Comparison of ENCODE assay signal across 8 mouse cellular contexts in the genomic region with DNA sequence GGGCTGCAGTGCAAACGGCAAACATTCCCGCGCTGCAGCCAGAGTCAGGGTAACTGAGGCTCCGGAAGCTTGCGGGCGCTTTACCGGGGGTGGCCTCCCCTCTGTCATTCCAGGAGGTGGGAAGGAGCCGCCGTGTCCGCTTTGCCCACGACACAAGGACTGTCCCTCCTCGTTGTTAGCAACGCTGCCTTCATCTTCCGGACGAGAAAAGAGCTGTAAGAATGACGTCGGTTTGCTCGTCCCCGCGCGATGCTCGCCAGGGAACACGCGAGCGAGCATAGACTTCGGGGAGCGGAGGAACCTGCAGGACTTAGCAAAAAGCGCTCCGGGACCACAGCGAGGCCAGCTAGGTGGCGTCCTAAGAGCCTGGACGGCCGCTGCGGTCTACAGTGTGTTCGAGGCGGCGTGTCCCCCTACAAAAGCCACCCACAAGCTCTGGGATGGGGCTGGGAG. TPM values are rescaled to one million over a fixed set of nuclear protein-coding genes. Genes with fewer than 3 reads are reported as not detected.
A peak's percentile ranks its signal among the peaks of the same experiment; 100 is the strongest.
DNase-seq lines count a peak whose midpoint lies in the region; ATAC-seq and TF ChIP-seq lines count a peak whose summit lies in the region.

No protein-coding gene starts in this region.

- peak overlapping the region; percentile 77 for H3K4me2 ChIP-seq in forebrain, embryonic 14.5 days (ENCODE audit: low read length)
- peak overlapping the region; percentile 88 for H3K4me2 ChIP-seq in lung, embryonic 15.5 days

- no peaks in the 10 kb centered on the region for H3K9me3 ChIP-seq in G1E (replicated peaks)
- no peaks in the 10 kb centered on the region for H3K9me3 ChIP-seq in forebrain, embryonic 14.5 days (replicated peaks; ENCODE audit: control insufficient read depth, low read length)
- no peaks in the 10 kb centered on the region for H3K9me3 ChIP-seq in lung, embryonic 15.5 days

- no peak for TF ChIP-seq CTCF in G1E (IDR thresholded peaks at IDR 0.05; ENCODE audit: low read depth, low read length)

- peak overlapping the region; percentile 81 for H3K9ac ChIP-seq in forebrain, embryonic 14.5 days (ENCODE audit: low read length)
- peak overlapping the region; percentile 63 for H3K9ac ChIP-seq in lung, embryonic 15.5 days

- peak; percentile 81 for DNase-seq in G1E (ENCODE audit: low spot score)
- DNase-seq in forebrain, embryonic 14.5 days (ENCODE audit: low spot score), result peak; percentile 88
- peak; percentile 62 for DNase-seq in heart, postnatal 4 days
- peak; percentile 32 to 49 for DNase-seq in layer of hippocampus, adult 8-10 months (ENCODE audit: low spot score in 2 of 2)
- DNase-seq in testis, postnatal 14 days (ENCODE audit: low spot score), result peak; percentile 61

- H3K36me3 ChIP-seq in G1E (replicated peaks), result peaks cover 35% of the 10 kb centered on the region
- H3K36me3 ChIP-seq in forebrain, embryonic 14.5 days (ENCODE audit: control insufficient read depth, insufficient read depth, low read length), result peaks cover 16% of the 10 kb centered on the region; the same call in 1 of the 2 replicates
- H3K36me3 ChIP-seq in lung, embryonic 15.5 days, result peaks cover 13% of the 10 kb centered on the region; the same call in 1 of the 2 replicates

- peaks cover 4% of the 10 kb centered on the region; the same call in 1 of the 2 replicates for H3K27me3 ChIP-seq in G1E (ENCODE audit: insufficient read depth, low read length)
- H3K27me3 ChIP-seq in forebrain, embryonic 14.5 days (replicated peaks; ENCODE audit: control insufficient read depth, insufficient read depth, low read length), result no peaks in the 10 kb centered on the region
- no peaks in the 10 kb centered on the region for H3K27me3 ChIP-seq in lung, embryonic 15.5 days

- H3K4me3 ChIP-seq in G1E (ENCODE audit: low read depth, low read length), result peak overlapping the region; percentile 77
- H3K4me3 ChIP-seq in forebrain, embryonic 14.5 days (ENCODE audit: low read depth, low read length), result peak overlapping the region; percentile 73
- peak overlapping the region; percentile 71 for H3K4me3 ChIP-seq in lung, embryonic 15.5 days

- peaks cover 52% of the 10 kb centered on the region for H3K4me1 ChIP-seq in G1E (ENCODE audit: insufficient read depth, low read depth, low read length)
- H3K4me1 ChIP-seq in forebrain, embryonic 14.5 days (ENCODE audit: control insufficient read depth, insufficient read depth, low read length), result no peaks in the 10 kb centered on the region
- H3K4me1 ChIP-seq in lung, embryonic 15.5 days, result peaks cover 8% of the 10 kb centered on the region; the same call in 1 of the 2 replicates

- under 1% methylated on average over 37 of the region's 37 CpGs for WGBS in forebrain, embryonic 14.5 days
- under 1% methylated on average over 37 of the region's 37 CpGs for WGBS in lung, embryonic 15.5 days

- ATAC-seq in G1E (ENCODE audit: extremely low read depth, insufficient number of reproducible peaks, low FRiP score, poor library complexity, severe bottlenecking), result peak; percentile 75
- peak; percentile 74 for ATAC-seq in cerebellum, adult (ENCODE audit: insufficient number of reproducible peaks, low FRiP score, low TSS enrichment)
- peak; percentile 70 for ATAC-seq in forebrain, embryonic 14.5 days
- ATAC-seq in lung, embryonic 15.5 days (ENCODE audit: borderline replicate concordance, extremely low read depth, low FRiP score, low TSS enrichment), result peak; percentile 69
- peak; percentile 66 for ATAC-seq in neutrophil, adult 5-6 weeks (ENCODE audit: extremely low read depth, insufficient number of reproducible peaks, low FRiP score, poor library complexity, severe bottlenecking)

- peak overlapping the region; percentile 89 for H3K27ac ChIP-seq in forebrain, embryonic 14.5 days (ENCODE audit: low read depth, low read length)
- H3K27ac ChIP-seq in lung, embryonic 15.5 days, result peak overlapping the region; percentile 83

RNA-seq across cellular contexts. Expression of a gene that starts 0.6 kb away (rescaled TPM):
- 214 and 237 TPM in 2 replicates for total RNA-seq in G1E (2014; fragmentation: Nextera tagmentation)
- 157 and 159 TPM in 2 replicates for total RNA-seq in G1E (2017)
- polyA plus RNA-seq in G1E (2012), result 16.6 and 24.9 TPM in 2 replicates
- polyA plus RNA-seq in forebrain, embryonic 14.5 days (2014; fragmentation: Nextera tagmentation; extraction: Ambion mirVana), result 36.8 and 37.4 TPM in 2 replicates
- total RNA-seq in heart, postnatal 4 days (2021), result 10 to 100 TPM; 10.1 to 10.6 TPM
- 1 to 10 TPM; 5.0 to 7.4 (median 6.9) TPM for total RNA-seq in layer of hippocampus, adult 8-10 months (2022)
- polyA plus RNA-seq in lung, embryonic 15.5 days (2015; fragmentation: Nextera tagmentation; extraction: Ambion mirVana), result 39.9 and 45.1 TPM in 2 replicates
- 11.5 and 12.1 TPM in 2 replicates for total RNA-seq in neutrophil, adult 5-6 weeks (2017)

RNA-seq across cellular contexts. Expression of a gene that starts 49.5 kb away (rescaled TPM):
- total RNA-seq in G1E (2014; fragmentation: Nextera tagmentation) (not detected in 2 replicates), G1E (2017) (0.27 and 0.35 TPM in 2 replicates)
- not detected in 2 replicates for polyA plus RNA-seq in G1E (2012)
- polyA plus RNA-seq in forebrain, embryonic 14.5 days (2014; fragmentation: Nextera tagmentation; extraction: Ambion mirVana), result 23.7 and 28.2 TPM in 2 replicates
- 10 to 100 TPM; 19.0 to 19.6 TPM for total RNA-seq in heart, postnatal 4 days (2021)
- 10 to 100 TPM; 28.1 to 35.6 (median 33.3) TPM for total RNA-seq in layer of hippocampus, adult 8-10 months (2022)
- 23.5 and 23.8 TPM in 2 replicates for polyA plus RNA-seq in lung, embryonic 15.5 days (2015; fragmentation: Nextera tagmentation; extraction: Ambion mirVana)
- total RNA-seq in neutrophil, adult 5-6 weeks (2017), result 5.8 and 12.8 TPM in 2 replicates

Comparison
In these comparisons a context has a peak if more than half of its experiments do, and no peak if none do; other contexts are left out.
1. Peak in every context shown above with its lines: DNase-seq, ATAC-seq, H3K4me3 ChIP-seq and H3K27ac ChIP-seq.
2. RNA of a gene that starts 0.6 kb away (total RNA-seq): 157 to 237 TPM in G1E; 11.5 to 12.1 TPM in neutrophil, adult 5-6 weeks, 10.1 to 10.6 TPM in heart, postnatal 4 days and 5.0 to 7.4 TPM in layer of hippocampus, adult 8-10 months; every median in the first group is over 10 times any median in the second.